Mouse (Mus musculus) midbrain, embryonic 13.5 days (tissue): ENCODE data around the gene Fam189a1. TPM values are rescaled to one million over a fixed set of nuclear protein-coding genes. Genes with fewer than 3 reads are reported as not detected.
A peak's percentile ranks its signal among the peaks of the same experiment; 100 is the strongest.

ENCODE experiments used
- ATAC-seq: fragments of 200-750 bp; cut with Nextera tagmentation; 2 replicates; pipeline ENCODE4 v1.8.0; 2017; ENCODE audit warnings: mild to moderate bottlenecking, moderate TSS enrichment, moderate library complexity
- H3K27ac ChIP-seq: fragments of 300-500 bp; sonication (generic); 2 replicates; pipeline ENCODE4 v1.5.1; 2015; ENCODE audit warnings: inconsistent platforms, mild to moderate bottlenecking, moderate library complexity
- H3K27me3 ChIP-seq: fragments of 300-500 bp; sonication (generic); 2 replicates; pipeline ENCODE4 v1.6.1; 2015; ENCODE audit warnings: mild to moderate bottlenecking, inconsistent platforms
- H3K36me3 ChIP-seq: fragments of 300-500 bp; sonication (generic); 2 replicates; pipeline ENCODE4 v1.6.1; 2015; ENCODE audit warnings: mild to moderate bottlenecking, inconsistent platforms
- H3K4me1 ChIP-seq: fragments of 300-500 bp; sonication (generic); replicated peaks from 2 replicates; pipeline ENCODE4 v1.6.1; 2015; ENCODE audit warnings: inconsistent platforms
- H3K4me2 ChIP-seq: fragments of 300-500 bp; sonication (generic); replicated peaks from 2 replicates; pipeline ENCODE4 v1.6.1; 2015; ENCODE audit warnings: moderate library complexity, mild to moderate bottlenecking, inconsistent platforms
- H3K4me3 ChIP-seq: fragments of 300-500 bp; sonication (generic); replicated peaks from 2 replicates; pipeline ENCODE4 v1.5.1; 2015; ENCODE audit warnings: mild to moderate bottlenecking, inconsistent platforms
- H3K9ac ChIP-seq: fragments of 300-500 bp; sonication (generic); replicated peaks from 2 replicates; pipeline ENCODE4 v1.6.1; 2015; ENCODE audit warnings: mild to moderate bottlenecking, inconsistent platforms
- H3K9me3 ChIP-seq: fragments of 300-500 bp; sonication (generic); 2 replicates; pipeline ENCODE4 v1.6.1; 2016; ENCODE audit warnings: mild to moderate bottlenecking, inconsistent platforms
- WGBS: fragments of 180-500 bp; shearing (Covaris S2); methylation state at CpG from one replicate; pipeline ENCODE4 v1.1.7; 2015; 5-methylcytosine and 5-hydroxymethylcytosine counted together
- polyA plus RNA-seq: library from polyadenylated mRNA; unstranded; fragments of >200 nt; fragmentation: Nextera tagmentation; extraction: Ambion mirVana; gene quantifications from 2 replicates; pipeline ENCODE4 v1.2.1, GENCODE M21; 2015

Fam189a1 gene
- polyA plus RNA-seq, 1 experiment from 2014 or later: 5.9 TPM

- Histone ChIP-seq H3K27ac (no peak overlapping the region), H3K36me3 (no peaks in the 10 kb centered on the region), H3K9ac (no peak overlapping the region), H3K4me3 (no peak overlapping the region), H3K4me1 (no peaks in the 10 kb centered on the region), H3K4me2 (no peak overlapping the region), H3K27me3 (no peaks in the 10 kb centered on the region), H3K9me3 (no peaks in the 10 kb centered on the region)
- 91% methylated on average over 22 of the region's 22 CpGs for WGBS
- no peak for ATAC-seq
These were observed 171.8 kb downstream of the Fam189a1 start for GRCm38 (mm10) chr7:64984468-64985120.

DNA sequence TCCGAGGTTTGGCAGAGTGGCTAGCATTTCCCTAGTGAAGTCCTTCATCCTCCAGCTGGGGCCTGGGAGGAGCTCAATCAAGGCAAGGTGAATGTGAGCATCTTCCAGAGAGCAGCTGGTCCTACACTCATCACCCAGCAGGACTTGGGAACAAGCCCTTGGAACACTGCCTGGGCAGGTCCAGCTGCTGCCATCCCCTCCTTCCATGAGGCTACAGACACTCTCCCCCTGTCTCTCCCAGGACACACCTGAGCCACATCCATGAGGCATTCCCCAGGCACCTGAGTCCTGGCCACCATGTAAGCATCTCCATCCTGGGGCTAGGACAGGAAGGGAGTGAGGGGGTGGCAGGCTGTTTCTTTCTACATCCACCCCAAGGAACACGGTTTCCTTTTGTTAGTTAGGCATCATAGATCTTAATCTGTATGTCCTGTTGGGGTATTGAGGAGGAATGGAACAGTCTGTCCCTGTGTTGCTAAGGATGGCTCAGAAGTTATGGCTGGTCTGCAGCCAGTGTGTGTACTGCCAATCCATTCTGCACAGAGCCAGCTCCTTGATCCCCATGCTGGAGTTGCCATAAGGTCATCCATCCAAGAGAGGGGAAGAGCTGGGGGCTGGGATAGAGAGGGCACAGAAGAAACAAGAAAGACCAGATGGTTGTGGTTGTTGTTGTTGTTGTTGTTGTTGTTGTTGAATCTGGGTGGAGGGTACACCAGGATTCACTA, 174.7 kb downstream of the Fam189a1 start:
- ATAC-seq: no peak
- Histone ChIP-seq H3K27ac (no peak overlapping the region), H3K9ac (no peak overlapping the region), H3K27me3 (no peaks in the 10 kb centered on the region), H3K4me2 (no peak overlapping the region), H3K4me1 (no peaks in the 10 kb centered on the region), H3K4me3 (no peak overlapping the region), H3K36me3 (no peaks in the 10 kb centered on the region), H3K9me3 (no peaks in the 10 kb centered on the region)
- 79% methylated on average over 2 of the region's 2 CpGs for WGBS

DNA sequence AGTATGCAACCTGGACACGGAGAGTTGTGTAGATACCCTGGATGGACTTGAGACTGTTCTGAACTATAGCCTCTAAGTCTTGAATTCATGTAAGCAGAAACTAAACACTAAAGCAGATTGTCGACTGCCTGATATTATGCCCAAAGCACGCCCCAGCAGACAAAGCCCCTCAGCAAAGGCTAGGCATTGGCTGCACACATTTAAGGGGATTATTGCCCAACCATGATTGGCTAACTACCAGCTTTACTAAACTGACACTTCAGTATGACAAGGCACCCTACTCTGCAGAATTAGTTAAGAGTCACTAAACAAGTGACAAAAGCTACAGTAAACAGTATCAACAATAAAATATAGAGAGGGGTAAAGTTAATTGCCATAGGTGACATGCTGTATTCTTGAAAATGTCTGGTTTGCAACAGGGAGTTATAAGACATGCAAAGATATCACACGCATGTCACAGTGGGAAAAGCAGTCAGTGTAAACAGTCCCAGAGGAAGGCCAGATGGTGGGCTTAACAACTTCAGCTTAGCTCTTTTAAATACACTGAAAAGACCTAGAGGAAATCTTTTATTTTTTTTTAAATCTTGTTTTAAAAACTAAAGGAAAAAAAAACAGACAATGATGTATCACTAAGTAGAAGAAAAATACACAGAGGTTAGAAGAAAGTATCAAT, 182.6 kb downstream of the Fam189a1 start:
- Histone ChIP-seq H3K36me3 (no peaks in the 10 kb centered on the region), H3K4me3 (no peak overlapping the region), H3K27ac (no peak overlapping the region), H3K27me3 (no peaks in the 10 kb centered on the region), H3K9ac (no peak overlapping the region), H3K4me1 (peaks cover 6% of the 10 kb centered on the region), H3K9me3 (no peaks in the 10 kb centered on the region), H3K4me2 (no peak overlapping the region)
- ATAC-seq: no peak
- WGBS: 50% methylated on average over 4 of the region's 4 CpGs

DNA sequence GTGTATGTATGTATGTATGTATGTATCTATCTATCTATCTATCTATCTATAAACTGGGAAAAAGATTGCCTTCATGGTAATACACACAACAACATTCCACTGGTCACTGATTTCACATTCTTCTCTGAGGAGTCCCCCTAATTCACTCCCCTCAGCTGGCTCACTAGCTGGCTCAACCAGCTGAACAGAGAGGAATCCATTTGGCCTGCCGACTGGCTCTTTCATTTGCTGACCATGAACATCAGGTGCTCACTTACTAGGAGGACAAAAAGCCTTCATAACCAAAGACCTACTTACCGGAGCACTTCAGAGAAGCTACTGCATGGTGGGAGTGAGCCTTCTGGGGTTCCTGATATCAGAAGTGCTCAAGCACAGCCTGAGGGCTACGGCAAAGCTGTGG, 194.2 kb downstream of the Fam189a1 start:
- Histone ChIP-seq H3K4me2 (no peak overlapping the region), H3K4me1 (no peaks in the 10 kb centered on the region), H3K9me3 (no peaks in the 10 kb centered on the region), H3K27ac (no peak overlapping the region), H3K27me3 (no peaks in the 10 kb centered on the region), H3K9ac (no peak overlapping the region), H3K36me3 (no peaks in the 10 kb centered on the region), H3K4me3 (no peak overlapping the region)
- ATAC-seq: no peak
- 92% methylated on average over 3 of the region's 3 CpGs for WGBS

GRCm38 (mm10) chr7:64959087-64959486, 197.3 kb downstream of the Fam189a1 start:
- Histone ChIP-seq H3K9me3 (no peaks in the 10 kb centered on the region), H3K4me2 (no peak overlapping the region), H3K27ac (no peak overlapping the region), H3K36me3 (no peaks in the 10 kb centered on the region), H3K4me1 (no peaks in the 10 kb centered on the region), H3K4me3 (no peak overlapping the region), H3K9ac (no peak overlapping the region), H3K27me3 (no peaks in the 10 kb centered on the region)
- WGBS: 62% methylated on average over 6 of the region's 6 CpGs
- no peak for ATAC-seq

DNA sequence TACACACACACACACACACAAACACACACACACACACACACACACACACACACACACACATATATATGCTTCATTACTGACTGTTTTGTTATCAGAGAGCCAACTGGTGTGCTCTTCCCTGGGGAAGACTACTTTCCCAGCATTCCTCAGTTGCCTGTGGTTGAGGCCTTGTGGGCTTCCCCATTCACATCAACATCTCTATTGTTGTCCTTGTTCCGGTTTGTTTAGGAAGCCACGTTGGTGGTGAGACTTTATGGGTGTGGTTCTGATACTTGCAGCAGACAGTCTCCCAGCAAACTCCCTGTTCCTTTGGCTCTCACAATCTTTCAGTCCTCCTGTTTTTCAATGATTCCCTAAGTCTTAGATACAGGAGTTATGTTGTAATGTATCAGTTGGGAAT, 204.2 kb downstream of the Fam189a1 start:
- Histone ChIP-seq H3K9me3 (no peaks in the 10 kb centered on the region), H3K4me2 (no peak overlapping the region), H3K4me1 (peaks cover 10% of the 10 kb centered on the region), H3K27me3 (no peaks in the 10 kb centered on the region), H3K9ac (no peak overlapping the region), H3K27ac (no peak overlapping the region), H3K36me3 (no peaks in the 10 kb centered on the region), H3K4me3 (no peak overlapping the region)
- WGBS: 23% methylated on average over 2 of the region's 2 CpGs
- ATAC-seq: no peak

- Histone ChIP-seq H3K4me1 (peaks cover 10% of the 10 kb centered on the region), H3K27ac (no peak overlapping the region), H3K27me3 (no peaks in the 10 kb centered on the region), H3K4me3 (no peak overlapping the region), H3K9ac (no peak overlapping the region), H3K36me3 (no peaks in the 10 kb centered on the region), H3K9me3 (no peaks in the 10 kb centered on the region), H3K4me2 (no peak overlapping the region)
- ATAC-seq: no peak
- 81% methylated on average over 2 of the region's 2 CpGs for WGBS
These were observed 205.6 kb downstream of the Fam189a1 start for GRCm38 (mm10) chr7:64950771-64951099.

DNA sequence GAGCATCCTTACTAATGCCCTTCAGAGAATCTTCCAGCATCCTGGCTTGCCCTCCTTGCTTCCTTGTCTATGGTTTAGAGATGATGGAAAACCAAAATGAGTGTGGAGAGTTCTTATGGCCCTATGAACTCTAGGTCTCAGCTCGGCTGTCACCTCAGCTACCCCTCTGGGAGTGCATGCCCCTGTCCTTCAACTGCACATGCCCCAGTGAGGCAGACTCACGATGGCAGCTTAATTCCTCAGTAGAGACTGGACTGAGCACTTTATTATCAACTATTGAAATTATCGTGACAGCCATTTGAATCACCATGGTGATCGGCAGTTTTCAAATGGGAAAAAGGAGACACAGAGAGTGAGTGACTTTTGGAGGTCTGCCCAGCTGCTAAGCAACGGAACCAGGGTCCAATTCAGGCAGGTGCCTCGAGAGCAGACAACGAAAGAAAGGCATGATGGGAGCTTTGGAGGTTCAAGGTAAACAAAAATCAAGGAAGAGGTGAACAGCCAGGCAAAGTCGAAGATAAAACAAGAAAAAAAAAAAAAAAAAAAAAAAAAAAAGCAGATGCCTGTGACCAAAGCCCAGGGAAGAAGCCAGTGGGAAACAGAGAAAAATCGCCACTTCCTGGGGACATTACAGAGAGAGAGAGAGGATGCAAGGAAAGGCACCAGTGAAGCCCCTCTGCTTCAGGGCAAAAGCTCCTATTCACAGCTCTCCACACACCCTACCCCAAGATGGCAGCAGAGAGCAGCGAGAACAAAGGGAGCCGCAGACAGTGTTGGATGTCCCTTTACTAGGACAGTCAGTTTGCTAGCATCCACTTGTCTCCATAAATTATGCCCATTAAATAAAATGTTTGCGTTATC, 206.2 kb downstream of the Fam189a1 start:
- peak; percentile 67; the same call in 1 of the 2 replicates for ATAC-seq
- no peak overlapping the region for H3K4me2 ChIP-seq
- no peaks in the 10 kb centered on the region for H3K9me3 ChIP-seq
- no peak overlapping the region for H3K4me3 ChIP-seq
- H3K4me1 ChIP-seq: peaks cover 10% of the 10 kb centered on the region
- no peak overlapping the region for H3K9ac ChIP-seq
- H3K27ac ChIP-seq: no peak overlapping the region
- no peaks in the 10 kb centered on the region for H3K27me3 ChIP-seq
- 26% methylated on average over 12 of the region's 12 CpGs for WGBS
- H3K36me3 ChIP-seq: no peaks in the 10 kb centered on the region

DNA sequence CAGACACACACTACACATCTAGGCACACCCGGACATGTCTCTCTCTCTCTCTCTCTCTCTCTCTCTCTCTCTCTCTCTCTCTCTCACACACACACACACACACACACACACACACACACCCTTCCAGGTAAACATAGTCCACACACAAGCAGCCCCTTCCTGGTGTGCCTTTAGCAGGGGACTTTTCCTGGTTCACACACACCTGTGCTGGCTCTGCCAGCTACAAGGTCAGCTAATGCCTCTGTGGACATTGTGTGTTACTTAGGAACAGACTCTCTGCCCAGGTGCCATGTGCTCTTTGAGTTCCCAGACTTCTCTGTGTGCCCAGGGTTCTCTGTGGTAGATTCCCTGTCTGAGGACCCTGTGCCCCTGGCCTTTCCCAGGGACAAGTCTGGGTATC, 206.9 kb downstream of the Fam189a1 start:
- no peak overlapping the region for H3K4me3 ChIP-seq

GRCm38 (mm10) chr7:64944686-64945085, 211.7 kb downstream of the Fam189a1 start:
- Histone ChIP-seq H3K9ac (no peak overlapping the region), H3K9me3 (no peaks in the 10 kb centered on the region), H3K27me3 (no peaks in the 10 kb centered on the region), H3K27ac (no peak overlapping the region), H3K4me2 (no peak overlapping the region), H3K4me3 (no peak overlapping the region), H3K36me3 (no peaks in the 10 kb centered on the region), H3K4me1 (peaks cover 2% of the 10 kb centered on the region)
- 88% methylated on average over 5 of the region's 5 CpGs for whole genome bisulfite sequencing
- ATAC-seq: peak; percentile 54

More for the DNA sequence above, 206.9 kb downstream of the Fam189a1 start:
- Histone ChIP-seq H3K27ac (no peak overlapping the region), H3K4me2 (no peak overlapping the region), H3K27me3 (no peaks in the 10 kb centered on the region), H3K9me3 (no peaks in the 10 kb centered on the region), H3K36me3 (no peaks in the 10 kb centered on the region), H3K9ac (no peak overlapping the region), H3K4me1 (peaks cover 10% of the 10 kb centered on the region)
- ATAC-seq: no peak
- WGBS: 79% methylated on average over 1 of the region's 1 CpGs

DNA sequence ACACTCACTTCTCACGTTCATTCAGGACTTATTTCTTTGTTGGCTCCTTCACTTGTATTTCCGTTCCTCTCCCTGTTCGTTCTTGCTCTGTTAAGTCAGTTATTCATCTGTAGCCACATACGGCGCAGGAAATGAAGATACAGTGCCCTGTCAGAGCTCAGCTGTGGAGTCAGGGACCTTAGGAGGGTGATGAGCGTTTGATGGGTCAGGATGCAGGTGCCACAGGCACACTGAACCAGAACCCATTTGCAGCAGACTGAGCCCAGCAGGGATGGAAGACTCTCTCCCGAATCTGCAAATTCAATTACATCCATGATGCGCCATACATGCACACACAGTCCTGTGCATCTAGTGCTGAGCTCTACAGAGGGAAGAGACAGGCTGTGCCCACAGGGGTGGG, 212.2 kb downstream of the Fam189a1 start:
- H3K9ac ChIP-seq: no peak overlapping the region
- H3K36me3 ChIP-seq: no peaks in the 10 kb centered on the region
- WGBS: 85% methylated on average over 8 of the region's 8 CpGs
- H3K4me2 ChIP-seq: no peak overlapping the region
- H3K27me3 ChIP-seq: no peaks in the 10 kb centered on the region
- no peak overlapping the region for H3K4me3 ChIP-seq
- H3K9me3 ChIP-seq: no peaks in the 10 kb centered on the region
- no peak overlapping the region for H3K27ac ChIP-seq
- no peaks in the 10 kb centered on the region for H3K4me1 ChIP-seq
- no peak for ATAC-seq

GRCm38 (mm10) chr7:64936927-64937326, 219.4 kb downstream of the Fam189a1 start:
- H3K27me3 ChIP-seq: no peaks in the 10 kb centered on the region
- H3K9me3 ChIP-seq: 0 out of 2 replicates have a peak, but pooled peaks cover 2% of the 10 kb centered on the region
- no peaks in the 10 kb centered on the region for H3K4me1 ChIP-seq
- H3K9ac ChIP-seq: no peak overlapping the region
- no peaks in the 10 kb centered on the region for H3K36me3 ChIP-seq
- H3K4me3 ChIP-seq: no peak overlapping the region
- H3K4me2 ChIP-seq: no peak overlapping the region
- ATAC-seq: no peak
- WGBS: 71% methylated on average over 4 of the region's 4 CpGs
- H3K27ac ChIP-seq: no peak overlapping the region
